Mouse (Mus musculus): ENCODE measurements around the gene Asf1b.
"Not testable (repeated sequence)": the region's sequence is repeated elsewhere in the genome, so short reads cannot be mapped to it uniquely, and the experiment has no call there.

The Asf1b gene

GRCm38 (mm10) chr8:83964015-83964765 lies 8.9 kb downstream of the Asf1b start:
- no peak for DNase-seq (ENCODE audit: low read depth, low spot score)

GRCm38 (mm10) chr8:83967701-83968100 lies 12.4 kb downstream of the Asf1b start:
- DNase-seq (ENCODE audit: low read depth, low spot score) = no peak

GRCm38 (mm10) chr8:83971121-83971520 lies 15.8 kb downstream of the Asf1b start:
- DNase-seq (ENCODE audit: low read depth, low spot score) = no peak

GRCm38 (mm10) chr8:83971661-83972060 lies 16.4 kb downstream of the Asf1b start:
- DNase-seq (ENCODE audit: low read depth, low spot score) = no peak

- DNase-seq (ENCODE audit: low read depth, low spot score) = peak; percentile 99
Observed at GRCm38 (mm10) chr8:83972150-83973120, 17.1 kb downstream of the Asf1b start, which contains the start of gene Prkaca. Gene Prkaca, plus strand, starts transcription at chr8:83972993.

GRCm38 (mm10) chr8:83973161-83974031 lies 18.1 kb downstream of the Asf1b start:
- DNase-seq (ENCODE audit: low read depth, low spot score) = peak; percentile 16

GRCm38 (mm10) chr8:83974521-83974920 lies 19.2 kb downstream of the Asf1b start:
- no peak for DNase-seq (ENCODE audit: low read depth, low spot score)

- no peak for DNase-seq (ENCODE audit: low read depth, low spot score)
Observed at GRCm38 (mm10) chr8:83976101-83976630, 20.9 kb downstream of the Asf1b start.

GRCm38 (mm10) chr8:83976779-83977350 lies 21.6 kb downstream of the Asf1b start:
- no peak for DNase-seq (ENCODE audit: low read depth, low spot score)

GRCm38 (mm10) chr8:83977646-83978045 lies 22.3 kb downstream of the Asf1b start:
- no peak for DNase-seq (ENCODE audit: low read depth, low spot score)

GRCm38 (mm10) chr8:83978200-83978599 lies 22.9 kb downstream of the Asf1b start:
- DNase-seq (ENCODE audit: low read depth, low spot score) = no peak

- no peak for DNase-seq (ENCODE audit: low read depth, low spot score)
Observed at GRCm38 (mm10) chr8:83980250-83980649, 24.9 kb downstream of the Asf1b start.

GRCm38 (mm10) chr8:83980845-83981244 lies 25.5 kb downstream of the Asf1b start:
- DNase-seq (ENCODE audit: low read depth, low spot score) = no peak

- no peak for DNase-seq (ENCODE audit: low read depth, low spot score)
Observed at GRCm38 (mm10) chr8:83981533-83981932, 26.2 kb downstream of the Asf1b start.

- no peak for DNase-seq (ENCODE audit: low read depth, low spot score)
Observed at GRCm38 (mm10) chr8:83982449-83982848, 27.1 kb downstream of the Asf1b start.

- DNase-seq (ENCODE audit: low read depth, low spot score) = not testable (repeated sequence)
Observed at GRCm38 (mm10) chr8:83983222-83983621, 27.9 kb downstream of the Asf1b start.

- DNase-seq (ENCODE audit: low read depth, low spot score) = no peak
Observed at GRCm38 (mm10) chr8:83989243-83989642, 33.9 kb downstream of the Asf1b start.

GRCm38 (mm10) chr8:83990170-83990569 lies 34.9 kb downstream of the Asf1b start:
- no peak for DNase-seq (ENCODE audit: low read depth, low spot score)

GRCm38 (mm10) chr8:83992488-83992887 lies 37.2 kb downstream of the Asf1b start:
- no peak for DNase-seq (ENCODE audit: low read depth, low spot score)

- DNase-seq (ENCODE audit: low read depth, low spot score) = no peak
Observed at GRCm38 (mm10) chr8:83994030-83994429, 38.7 kb downstream of the Asf1b start.

GRCm38 (mm10) chr8:83995973-83996372 lies 40.7 kb downstream of the Asf1b start:
- no peak for DNase-seq (ENCODE audit: low read depth, low spot score)

Measured in R1 (cell line).